Mouse (Mus musculus): ENCODE data around the gene Prss30.
"Not testable (repeated sequence)": the region's sequence is repeated elsewhere in the genome, so short reads cannot be mapped to it uniquely, and the experiment has no call there.

Gene Prss30

DNA sequence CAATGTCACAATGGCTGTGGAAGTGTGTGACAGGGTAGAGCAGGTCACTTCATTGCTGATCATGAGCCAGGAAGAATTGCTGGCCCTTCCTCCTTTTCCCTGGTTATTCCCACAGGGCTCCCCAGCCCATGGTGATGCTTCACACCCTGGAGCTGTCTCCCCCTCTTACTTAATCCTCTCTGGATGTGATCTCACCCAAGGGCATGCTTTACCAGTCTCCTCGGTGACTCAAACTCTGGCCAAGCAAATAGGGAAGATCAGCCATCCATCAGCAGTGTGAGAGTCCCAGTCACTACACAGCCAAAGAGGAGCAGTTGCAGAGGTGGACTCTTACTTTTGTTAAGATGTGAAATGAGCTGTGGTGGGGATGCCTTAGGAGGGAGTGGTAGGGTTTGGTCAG is 4.6 kb upstream of the Prss30 start:
- DNase-seq (ENCODE audit: low spot score in 2 of 2): no peak

DNA sequence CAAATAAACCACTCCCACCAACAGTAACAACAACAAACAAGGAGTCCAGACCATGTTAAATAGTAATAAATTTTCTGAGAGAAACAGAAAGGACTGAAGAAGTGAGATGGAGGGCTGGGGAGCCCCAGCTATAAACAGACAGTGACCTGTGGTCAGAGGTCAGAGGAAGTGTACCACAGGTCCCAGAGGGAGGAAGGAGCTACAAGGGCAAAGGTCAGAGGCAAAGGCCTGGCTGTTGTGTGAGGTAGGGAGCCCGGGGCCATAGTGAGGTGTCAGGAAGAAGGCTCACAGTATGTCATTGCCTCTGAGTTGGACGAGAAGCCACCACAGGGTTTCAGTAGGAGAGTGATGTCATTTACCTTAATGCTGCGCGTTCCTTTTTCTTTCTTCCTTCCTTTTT is 2.5 kb upstream of the Prss30 start:
- no peak for DNase-seq (ENCODE audit: low spot score in 2 of 2)

DNA sequence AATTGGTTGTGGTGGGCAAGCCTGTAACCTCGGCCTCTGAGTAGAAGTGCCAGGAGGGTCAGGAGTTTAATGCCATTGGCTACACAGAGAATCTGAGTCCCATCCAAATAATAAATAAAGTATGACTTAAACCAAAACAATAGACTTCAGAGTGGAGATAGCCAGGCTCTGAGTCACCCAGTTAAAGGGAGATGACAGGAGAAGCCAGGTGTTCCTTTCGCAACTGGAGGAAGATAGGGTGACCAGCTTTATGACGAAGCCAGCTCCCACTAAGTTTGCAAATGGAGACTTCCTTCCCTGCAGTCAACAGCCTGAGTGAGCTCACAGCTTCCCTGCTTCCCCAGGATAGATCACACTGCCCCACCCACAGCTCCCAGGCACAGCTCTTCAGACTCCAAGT is 895 bp downstream of the Prss30 start:
- DNase-seq (ENCODE audit: low spot score in 2 of 2): no peak

DNA sequence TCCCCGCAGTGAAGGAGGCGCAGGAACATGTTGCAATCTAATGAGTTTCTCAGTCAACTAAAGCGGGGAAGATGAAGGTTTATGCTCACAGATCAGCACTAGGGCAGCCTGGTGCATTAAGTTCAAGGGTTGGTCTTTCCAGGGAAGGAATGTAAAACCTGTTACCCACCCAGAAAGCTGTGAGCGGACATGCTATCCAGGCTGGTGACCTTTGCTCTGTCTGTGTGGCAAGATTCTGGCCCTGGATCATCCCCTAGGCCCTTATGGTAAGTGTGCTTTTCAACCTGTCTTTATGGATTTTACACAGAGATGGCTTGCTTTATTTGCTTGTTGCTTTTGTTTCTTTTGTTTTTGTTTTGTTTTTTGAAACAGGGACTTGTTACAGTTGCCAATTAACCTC is 3.7 kb downstream of the Prss30 start:
- no peak for DNase-seq (ENCODE audit: low spot score in 2 of 2)

DNA sequence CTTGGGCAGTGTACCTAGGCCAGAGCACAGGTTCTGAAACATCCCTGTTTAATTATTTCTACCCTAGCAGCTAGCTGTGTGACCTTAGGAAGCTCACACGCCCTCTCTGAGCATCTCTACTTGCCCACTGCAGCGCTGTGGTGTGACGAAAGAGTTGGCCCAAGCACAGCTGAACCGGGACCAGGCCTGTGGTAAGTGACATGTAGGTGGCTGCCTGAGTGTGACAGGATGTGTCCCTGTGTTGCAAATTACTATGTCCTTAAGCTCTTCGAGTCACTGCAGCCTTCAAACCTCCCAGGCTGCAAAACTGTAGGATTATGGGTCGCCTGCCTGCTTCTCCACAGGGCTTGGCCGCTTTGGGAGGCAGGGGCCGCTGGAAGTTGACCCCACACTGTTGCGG is 9.1 kb downstream of the Prss30 start:
- DNase-seq (ENCODE audit: low spot score in 2 of 2): no peak

DNA sequence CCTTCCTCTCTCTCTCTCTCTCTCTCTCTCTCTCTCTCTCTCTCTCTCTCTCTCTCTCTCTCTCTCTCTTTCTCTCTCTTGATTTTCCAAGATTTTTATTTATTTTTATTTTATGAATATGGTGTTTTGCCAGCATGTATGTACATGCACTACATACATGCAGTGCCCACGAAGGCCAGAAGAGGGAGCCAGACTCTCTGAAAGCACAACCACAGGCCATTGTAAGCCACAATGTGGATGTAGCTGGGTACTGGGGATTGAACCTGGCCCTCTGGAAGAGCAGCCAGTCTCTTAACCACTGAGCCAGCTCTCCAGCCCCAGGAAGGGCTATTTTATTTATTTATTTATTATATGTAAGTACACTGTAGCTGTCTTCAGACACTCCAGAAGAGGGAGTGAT is 11.1 kb downstream of the Prss30 start:
- peak; percentile 71 to 86 for DNase-seq (ENCODE audit: low spot score in 2 of 2)

DNA sequence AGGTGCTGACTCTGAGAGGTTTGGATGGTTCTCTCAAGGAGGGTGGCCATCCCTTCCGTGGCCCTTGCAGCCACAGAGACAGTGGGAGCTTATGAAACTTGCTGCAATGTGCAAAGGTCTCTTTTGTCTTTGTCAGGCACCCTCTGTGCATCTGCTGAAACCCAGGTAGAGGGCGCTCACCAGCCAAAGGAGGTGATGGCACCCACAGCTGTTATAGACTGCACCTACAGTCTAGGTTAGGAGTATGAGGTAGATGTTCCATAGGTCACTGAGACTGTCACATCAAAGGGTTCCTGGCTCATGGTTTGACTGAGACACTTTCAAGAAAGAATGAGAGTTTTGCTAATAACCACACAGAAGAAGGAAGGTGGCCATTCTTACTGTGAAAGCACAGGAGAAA is 11.6 kb downstream of the Prss30 start:
- DNase-seq (ENCODE audit: low spot score in 2 of 2): no peak

DNA sequence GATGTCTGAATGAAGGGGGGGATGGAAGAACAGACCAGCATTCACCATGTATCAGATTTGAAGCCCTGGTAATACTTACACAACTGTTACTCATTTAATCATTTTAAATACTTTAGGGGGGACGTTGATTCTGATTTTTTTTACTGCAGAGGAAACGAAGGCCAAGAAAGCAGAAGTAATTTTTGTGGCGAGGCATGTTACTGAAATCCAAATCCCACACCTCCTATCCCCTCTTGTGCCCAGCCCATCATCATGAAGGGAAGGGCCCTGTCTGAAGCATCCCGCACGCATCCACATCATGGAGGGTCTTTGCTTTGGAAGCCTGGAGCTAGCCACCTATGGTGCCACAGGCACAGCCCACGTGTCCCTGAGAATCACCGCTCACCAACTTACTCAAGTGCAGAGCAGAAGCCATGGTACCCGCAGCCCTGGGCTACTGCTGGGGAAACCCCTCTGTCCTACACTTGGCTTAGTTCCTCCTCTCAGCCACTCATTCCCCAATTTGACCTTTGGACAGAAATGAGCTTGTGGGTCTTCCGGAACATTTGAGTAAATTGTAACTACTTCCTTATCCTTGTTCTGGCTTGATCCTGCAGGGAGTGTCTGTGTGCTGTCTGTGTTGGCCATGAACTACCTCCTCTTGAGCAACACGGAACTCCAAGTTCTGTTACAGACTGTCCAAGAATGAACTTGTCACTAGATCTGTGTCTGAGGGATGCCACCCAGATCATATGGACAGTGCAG is 13.5 kb downstream of the Prss30 start:
- DNase-seq (ENCODE audit: low spot score in 2 of 2): no peak

DNA sequence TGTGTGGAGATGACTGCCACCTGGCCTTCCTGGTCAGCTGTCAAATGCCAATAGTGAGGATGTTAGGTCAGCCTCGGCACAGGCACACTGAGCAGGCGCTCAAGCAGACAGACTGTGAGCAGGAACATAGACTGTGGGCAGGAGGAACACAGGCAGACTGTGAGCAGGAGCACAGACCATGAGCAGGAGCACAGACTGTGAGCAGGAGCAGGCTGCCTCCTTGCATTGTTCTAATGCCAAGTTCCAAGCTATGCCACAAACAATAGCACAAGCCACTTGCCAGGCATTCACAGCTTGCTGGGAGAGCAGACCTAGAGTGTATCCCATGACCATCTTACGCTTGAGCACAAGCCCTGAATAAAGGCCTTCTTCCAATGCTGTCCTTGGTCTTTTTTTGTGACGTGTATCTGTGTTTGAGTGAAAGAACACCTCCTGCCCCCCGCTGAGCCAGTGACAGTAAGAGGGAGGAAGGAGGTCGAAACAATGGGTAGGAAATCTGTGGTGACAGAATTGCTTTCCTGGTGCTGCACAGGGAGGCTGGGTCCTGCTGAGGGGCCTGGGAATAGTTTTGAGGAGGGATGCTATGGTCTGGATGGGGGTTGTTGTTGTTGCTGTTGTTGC is 14.5 kb downstream of the Prss30 start:
- no peak for DNase-seq (ENCODE audit: low spot score in 2 of 2)

DNA sequence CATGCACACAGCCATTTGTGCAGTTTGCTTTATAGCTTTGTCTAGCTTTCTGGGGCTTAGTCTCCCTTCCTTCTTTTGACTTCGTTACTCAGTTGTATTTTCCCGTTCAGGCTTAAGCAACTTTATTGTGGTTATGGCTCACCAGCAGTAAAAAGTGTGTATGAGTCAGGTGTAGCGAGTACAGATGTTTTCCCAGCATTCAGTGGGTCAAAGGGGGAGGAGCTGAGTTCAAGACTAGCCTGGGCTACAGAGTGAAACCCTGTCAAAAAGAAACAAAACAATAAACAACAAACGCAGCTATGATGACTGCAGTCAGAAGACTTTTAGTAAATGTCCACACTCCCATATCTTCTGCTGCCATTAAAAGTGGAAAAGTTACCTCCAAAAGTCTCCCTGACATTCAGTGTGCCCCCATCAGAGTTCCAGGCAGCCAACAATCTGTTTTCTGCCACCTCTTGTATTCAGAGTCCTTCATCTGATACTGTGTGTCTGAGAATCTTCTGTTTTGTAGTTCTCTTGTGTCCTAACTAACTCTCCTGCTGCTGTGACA is 18.7 kb downstream of the Prss30 start:
- no peak for DNase-seq (ENCODE audit: low spot score in 2 of 2)

DNA sequence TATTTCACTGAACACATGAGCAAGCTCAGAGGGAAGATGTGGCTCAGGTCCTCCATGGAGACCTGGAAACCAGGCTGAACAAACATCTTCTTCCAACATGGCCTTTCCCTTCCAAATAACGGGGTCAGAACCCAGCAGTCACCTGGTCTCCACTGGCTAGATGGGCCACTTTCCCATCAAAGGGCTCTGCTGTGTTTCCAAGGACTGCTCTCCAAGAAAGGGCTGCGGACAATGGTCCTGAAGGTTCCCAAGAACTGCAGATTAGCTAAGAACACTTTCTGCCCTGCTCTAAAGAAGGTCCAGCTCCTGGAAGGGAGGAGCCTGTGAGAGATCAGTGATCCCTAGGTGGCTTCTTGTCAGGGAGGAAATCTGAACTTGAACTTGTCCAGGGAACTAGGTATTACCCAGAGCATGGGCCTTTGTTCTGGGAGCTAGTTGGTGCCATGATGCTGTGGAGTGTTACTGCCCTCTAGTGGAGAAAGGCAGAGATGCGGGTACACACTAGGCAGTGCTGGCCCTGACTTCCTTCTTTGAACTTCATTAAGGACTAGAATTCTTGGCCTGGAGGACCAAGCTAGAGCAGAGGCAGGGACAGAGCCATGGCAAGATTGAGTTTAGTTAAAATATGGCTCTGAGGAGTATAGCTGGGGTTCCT is 20.2 kb downstream of the Prss30 start:
- peak; percentile 76 to 91 for DNase-seq (ENCODE audit: low spot score in 2 of 2)

DNA sequence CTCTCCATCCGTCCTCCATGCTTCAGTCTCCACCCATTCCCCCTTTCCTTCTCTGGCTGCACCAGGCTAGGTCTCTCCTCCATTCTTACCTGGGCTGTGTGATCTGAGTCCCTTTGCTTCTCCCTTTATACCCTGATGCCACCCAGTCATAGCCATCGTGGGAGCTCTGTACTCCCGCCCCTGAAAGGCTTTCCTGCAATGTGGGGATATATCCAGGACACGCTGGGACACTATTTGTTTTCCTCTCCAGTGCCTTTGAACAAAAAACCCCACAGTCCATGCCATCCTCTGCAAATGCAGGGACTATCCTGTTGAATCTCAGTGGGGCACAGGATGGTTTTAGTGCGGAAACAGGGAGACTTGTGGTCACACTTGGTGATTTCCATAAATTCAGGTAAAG is 25.2 kb downstream of the Prss30 start, which contains the start of gene Sbpl:
Sbpl (minus strand) TSS at position 101 of the 400 bp plus-strand sequence.
- DNase-seq (ENCODE audit: low spot score in 2 of 2): no peak

DNA sequence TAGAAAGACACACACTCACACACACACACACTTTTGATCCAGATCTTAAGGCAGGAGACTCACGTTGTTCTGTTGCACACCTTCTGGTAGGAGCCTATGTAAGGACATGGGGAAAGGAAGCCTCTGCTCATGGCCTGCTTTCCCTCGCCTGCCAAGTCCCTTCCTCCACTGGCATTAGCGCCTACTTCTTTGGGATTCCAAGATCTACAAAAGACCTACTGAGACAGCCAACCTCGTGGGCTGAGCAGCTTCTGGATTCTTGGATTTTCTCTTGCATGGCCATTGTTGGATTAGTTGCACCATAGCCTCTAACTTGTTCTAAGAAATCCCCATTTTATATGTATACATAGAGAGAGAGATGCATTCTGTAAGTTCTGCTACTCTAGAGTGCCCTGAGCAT is 29.5 kb downstream of the Prss30 start:
- not testable (repeated sequence) for DNase-seq (ENCODE audit: low spot score in 2 of 2)

DNA sequence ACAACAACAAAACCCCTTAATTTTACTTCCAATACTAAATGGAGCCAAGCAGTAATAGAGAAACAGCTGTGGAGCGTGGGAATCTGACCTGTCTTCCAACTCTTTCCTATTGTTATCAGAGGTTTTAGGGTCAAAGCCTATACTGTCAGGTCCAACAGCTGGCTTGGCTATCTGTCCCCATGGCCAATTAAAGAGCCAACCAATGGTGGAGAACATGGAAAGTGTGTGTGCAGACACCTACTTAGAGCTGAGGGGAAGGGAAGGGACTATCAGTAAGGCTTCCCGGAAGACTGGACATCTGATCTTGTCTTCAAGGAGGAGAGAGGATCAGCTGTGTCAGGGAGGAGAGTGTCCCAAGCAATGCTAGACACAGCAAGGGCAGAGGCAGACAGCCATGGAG is 31.3 kb downstream of the Prss30 start:
- no peak for DNase-seq (ENCODE audit: low spot score in 2 of 2)

DNA sequence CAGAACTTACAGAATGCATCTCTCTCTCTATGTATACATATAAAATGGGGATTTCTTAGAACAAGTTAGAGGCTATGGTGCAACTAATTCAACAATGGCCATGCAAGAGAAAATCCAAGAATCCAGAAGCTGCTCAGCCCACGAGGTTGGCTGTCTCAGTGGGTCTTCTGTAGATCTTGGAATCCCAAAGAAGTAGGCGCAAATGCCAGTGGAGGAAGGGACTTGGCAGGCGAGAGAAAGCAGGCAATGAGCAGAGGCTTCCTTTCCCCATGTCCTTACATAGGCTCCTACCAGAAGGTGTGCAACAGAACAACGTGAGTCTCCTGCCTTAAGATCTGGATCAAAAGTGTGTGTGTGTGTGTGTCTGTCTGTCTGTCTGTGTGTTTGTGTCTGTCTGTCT is 32.9 kb downstream of the Prss30 start:
- not testable (repeated sequence) for DNase-seq (ENCODE audit: low spot score in 2 of 2)

DNA sequence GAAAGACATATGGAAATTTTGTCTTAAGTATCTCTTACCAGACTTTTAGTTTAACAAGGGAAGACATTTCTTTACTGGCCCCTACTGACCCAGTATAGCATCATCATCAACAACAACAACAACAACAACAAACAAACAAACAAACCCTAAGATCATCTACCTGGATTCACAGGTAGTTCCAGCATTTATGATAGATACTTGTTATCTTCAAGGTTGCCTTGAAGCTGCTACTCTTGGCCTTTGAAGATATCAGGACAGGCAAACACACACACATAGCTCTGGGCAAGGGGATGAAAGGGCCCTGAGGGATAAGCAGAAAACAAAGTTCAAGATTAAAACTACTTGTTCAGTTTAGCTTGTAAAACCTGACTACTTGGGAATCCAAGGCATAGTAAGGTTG is 39.0 kb downstream of the Prss30 start, which contains the start of gene Sbp:
Sbp (plus strand) TSS at position 301 of the 400 bp plus-strand sequence.
- DNase-seq (ENCODE audit: low spot score in 2 of 2): no peak

DNA sequence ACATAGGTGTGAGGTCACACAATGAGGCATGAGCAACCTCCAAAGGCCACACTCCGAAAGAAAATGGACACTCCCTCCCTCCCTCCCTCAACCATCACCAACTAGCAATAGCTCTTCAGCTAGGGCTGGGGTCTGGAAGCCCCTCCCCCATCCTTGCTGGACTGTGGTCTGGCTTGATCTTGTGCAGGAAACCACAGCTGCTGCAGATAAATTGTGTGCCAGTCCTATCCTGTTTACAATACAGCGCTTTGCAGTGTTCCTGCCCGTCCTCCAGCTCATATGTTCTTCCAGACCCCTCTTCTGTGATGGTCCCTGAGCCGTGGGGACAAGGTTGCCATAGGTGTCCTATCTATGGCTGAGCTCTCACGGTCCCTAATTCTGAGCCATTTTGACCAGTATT is 49.2 kb downstream of the Prss30 start:
- no peak for DNase-seq (ENCODE audit: low spot score in 2 of 2)

DNA sequence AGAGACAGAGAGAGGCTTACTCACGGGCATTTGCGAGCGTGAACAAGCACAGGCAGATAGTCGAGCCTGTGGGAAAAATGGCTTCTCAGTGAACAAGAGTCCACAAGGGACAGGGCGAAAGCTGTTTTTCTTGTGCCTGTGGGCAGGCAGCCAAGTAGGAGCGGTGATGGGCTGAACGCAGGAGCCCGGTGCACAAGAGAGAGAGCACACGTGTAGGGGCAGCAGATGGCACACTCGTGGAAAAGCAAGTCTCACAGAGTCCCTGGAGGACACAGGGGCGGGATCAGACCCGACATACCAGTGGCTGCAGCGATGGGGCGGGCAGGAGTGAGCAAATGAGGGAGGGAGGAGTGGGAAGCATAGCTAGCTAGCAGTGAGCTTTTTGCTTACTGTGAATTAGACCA is 55.3 kb downstream of the Prss30 start:
- DNase-seq (ENCODE audit: low spot score in 2 of 2): peak; percentile 51 to 53

DNA sequence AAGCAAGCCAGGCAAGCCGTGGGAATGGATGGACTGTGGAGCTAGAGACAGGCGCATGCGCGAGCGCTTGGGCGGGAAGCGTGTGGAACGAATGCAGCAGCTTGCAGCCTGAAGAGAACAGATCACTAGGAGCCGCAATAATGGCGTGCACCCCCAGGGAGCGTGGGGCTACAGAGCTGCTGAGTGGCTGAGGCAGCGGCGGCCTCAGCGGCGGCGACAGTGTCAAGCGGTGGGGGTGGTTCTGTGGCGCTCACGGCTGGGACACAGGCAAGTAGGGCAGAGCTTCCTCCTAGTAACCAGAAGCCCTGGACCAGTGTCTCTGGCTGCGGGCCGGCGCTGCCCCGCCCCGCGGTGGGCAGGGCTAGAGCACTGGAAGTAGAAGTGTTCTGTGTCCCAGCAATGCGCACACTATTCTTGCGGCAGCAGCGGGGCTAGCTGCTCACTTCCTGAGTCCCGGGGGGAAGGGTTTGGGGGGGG is 55.8 kb downstream of the Prss30 start:
- peak; percentile 89 to 90 for DNase-seq (ENCODE audit: low spot score in 2 of 2)
